ENCODE assay signal across 11 mouse cellular contexts in genomic region chr12:56296524-56296923, GRCm38 (mm10). TPM values are rescaled to one million over a fixed set of nuclear protein-coding genes. Genes with fewer than 3 reads are reported as not detected.
DNase-seq lines count a peak whose midpoint lies in the region.
"Had no signal": no experiment of that assay in that cellular context is flagged by ENCODE, and none has a peak within 500 bp of the region (broad histone marks: within the 10 kb centered on the region; RNA-seq: fewer than 3 reads in every experiment).

No protein-coding gene starts in this region.

- intact Hi-C loops in left cerebral cortex, postnatal 25 days (cut with DNase I) = no loop called here

- DNase-seq in lung, adult 18-20 months = peak; percentile 52 to 69
- DNase-seq in lung, postnatal 14 days = no peak
- DNase-seq in ES-CJ7 (ENCODE audit: low read depth, low spot score) (peak; percentile 93), WW6 (ENCODE audit: low read depth, low spot score) (peak; percentile 48)
- peak; percentile 27 for DNase-seq in lung, postnatal 10 days
- DNase-seq in left cerebral cortex, postnatal 25 days (ENCODE audit: low spot score in 2 of 2) = no peak
- no peak for DNase-seq in layer of hippocampus, adult 8-10 months (ENCODE audit: low spot score in 2 of 2)
- DNase-seq: cerebellum, postnatal 14 days; forebrain, postnatal 0 days; gastrocnemius, postnatal 36 days; thymus, adult 2 months had no signal

RNA-seq across cellular contexts. Expression of gene Mbip, which starts 49.2 kb away (rescaled TPM):
- 10 to 100 TPM; 18.4 to 22.5 TPM for total RNA-seq in left cerebral cortex, postnatal 25 days (2021)
- 10 to 100 TPM; 21.8 to 32.3 (median 25.7) TPM for total RNA-seq in layer of hippocampus, adult 8-10 months (2022)

Comparison
In these comparisons a context has a peak if more than half of its experiments do, and no peak if none do; other contexts are left out.
1. DNase-seq: peak in lung, adult 18-20 months (2 of 2), ES-CJ7 (single experiment), WW6 (single experiment) and lung, postnatal 10 days (single experiment); none in lung, postnatal 14 days (single experiment), left cerebral cortex, postnatal 25 days (0 of 2) and layer of hippocampus, adult 8-10 months (0 of 2).